Mouse (Mus musculus): ENCODE data around the gene Xirp1.

- TF ChIP-seq CTCF (conservative IDR thresholded peaks at IDR 0.05 in 1 of 2, IDR thresholded peaks at IDR 0.05 in 1 of 2; ENCODE audit: low read depth in 2 of 2, low read length in 2 of 2) (no peak), RAD21 (IDR thresholded peaks at IDR 0.05; ENCODE audit: low read depth, low read length) (no peak), POLR2A (IDR thresholded peaks at IDR 0.05; ENCODE audit: low read depth, low read length) (no peak), MAZ (IDR thresholded peaks at IDR 0.05; ENCODE audit: low read depth, low read length) (no peak), POLR2AphosphoS2 (IDR thresholded peaks at IDR 0.05; ENCODE audit: low read depth, low read length) (no peak), NELFE (IDR thresholded peaks at IDR 0.05; ENCODE audit: low read depth, low read length) (no peak), USF1 (IDR thresholded peaks at IDR 0.05; ENCODE audit: low read depth, low read length) (no peak)
Observed at GRCm38 (mm10) chr9:119972166-119972565, 51.2 kb downstream of the Xirp1 start.
